Mouse (Mus musculus) lung, embryonic 15.5 days (tissue): ENCODE results near the gene Spp2. TPM values are rescaled to one million over a fixed set of nuclear protein-coding genes. Genes with fewer than 3 reads are reported as not detected.

Experiments used
- ATAC-seq: fragments of 200-750 bp; cut with Nextera tagmentation; 2 replicates; pipeline ENCODE4 v1.8.0; 2017; ENCODE audit warnings: moderate number of reproducible peaks, borderline replicate concordance; ENCODE audit not compliant: low FRiP score, low TSS enrichment; ENCODE audit errors: extremely low read depth
- H3K27ac ChIP-seq: fragments of 300-500 bp; sonication (generic); 2 replicates; pipeline ENCODE4 v1.5.1; 2015; ENCODE audit warnings: moderate library complexity, mild to moderate bottlenecking, inconsistent platforms
- H3K27me3 ChIP-seq: fragments of 300-500 bp; sonication (generic); 2 replicates; pipeline ENCODE4 v1.6.1; 2015; ENCODE audit warnings: inconsistent platforms
- H3K36me3 ChIP-seq: fragments of 300-500 bp; sonication (generic); 2 replicates; pipeline ENCODE4 v1.6.1; 2015; ENCODE audit warnings: inconsistent platforms
- H3K4me1 ChIP-seq: fragments of 300-500 bp; sonication (generic); 2 replicates; pipeline ENCODE4 v1.6.1; 2015; ENCODE audit warnings: inconsistent platforms
- H3K4me2 ChIP-seq: fragments of 300-500 bp; sonication (generic); 2 replicates; pipeline ENCODE4 v1.6.1; 2015; ENCODE audit warnings: inconsistent platforms, mild to moderate bottlenecking, moderate library complexity
- H3K4me3 ChIP-seq: fragments of 300-500 bp; sonication (generic); 2 replicates; pipeline ENCODE4 v1.5.1; 2015; ENCODE audit warnings: mild to moderate bottlenecking, inconsistent platforms
- H3K9ac ChIP-seq: fragments of 300-500 bp; sonication (generic); 2 replicates; pipeline ENCODE4 v1.6.1; 2015; ENCODE audit warnings: inconsistent platforms
- H3K9me3 ChIP-seq: fragments of 300-500 bp; sonication (generic); 2 replicates; pipeline ENCODE4 v1.6.1; 2016; ENCODE audit warnings: inconsistent platforms
- WGBS: fragments of 180-500 bp; shearing (Covaris S2); methylation state at CpG from one replicate; pipeline ENCODE4 v1.1.7; 2015; 5-methylcytosine and 5-hydroxymethylcytosine counted together
- polyA plus RNA-seq: library from polyadenylated mRNA; unstranded; fragments of >200 nt; fragmentation: Nextera tagmentation; extraction: Ambion mirVana; gene quantifications from 2 replicates; pipeline ENCODE4 v1.2.1, GENCODE M21; 2015

The Spp2 gene
- polyA plus RNA-seq, 1 experiment from 2014 or later = 0.75 TPM

DNA sequence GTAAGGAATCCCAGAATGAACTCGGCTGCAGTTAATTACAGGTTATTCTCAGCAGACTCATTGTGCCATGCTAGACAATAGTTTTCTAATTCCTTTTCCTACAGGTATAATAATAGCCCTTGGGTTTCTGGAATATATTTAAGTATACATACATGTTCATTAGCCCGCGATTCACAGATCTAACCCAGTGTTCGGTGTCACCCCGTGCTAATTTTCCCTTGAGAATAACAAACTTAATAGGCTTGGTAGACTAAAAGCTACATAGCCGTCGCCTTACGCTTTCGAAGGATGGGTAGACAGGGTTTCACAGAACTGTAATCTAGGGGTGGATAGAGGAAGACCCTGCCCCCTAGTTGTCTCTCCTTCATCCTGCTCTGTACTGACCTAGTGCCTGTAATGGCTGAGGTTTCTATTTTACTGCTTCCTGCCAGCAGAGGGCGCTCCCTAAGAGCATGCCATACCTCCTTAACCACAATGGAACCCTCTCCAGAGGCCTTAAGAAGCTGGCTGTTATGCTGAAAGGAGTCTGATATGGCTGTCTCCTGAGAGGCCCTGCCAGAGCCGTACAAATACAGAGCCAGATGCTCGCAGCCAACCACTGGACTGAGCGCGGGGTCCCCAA lies 49.8 kb downstream of the Spp2 start:
- H3K27ac ChIP-seq = no peak overlapping the region
- no peak overlapping the region for H3K4me3 ChIP-seq
- H3K4me1 ChIP-seq = peaks cover 4% of the 10 kb centered on the region
- no peaks in the 10 kb centered on the region for H3K36me3 ChIP-seq
- peak; percentile 50; the same call in 1 of the 2 replicates for ATAC-seq
- no peaks in the 10 kb centered on the region for H3K27me3 ChIP-seq
- no peak overlapping the region for H3K4me2 ChIP-seq
- WGBS = 53% methylated on average over 14 of the region's 14 CpGs
- no peaks in the 10 kb centered on the region for H3K9me3 ChIP-seq
- no peak overlapping the region for H3K9ac ChIP-seq

GRCm38 (mm10) chr1:88459196-88459595 lies 52.4 kb downstream of the Spp2 start:
- Histone ChIP-seq H3K27me3 (no peaks in the 10 kb centered on the region), H3K27ac (no peak overlapping the region), H3K9ac (no peak overlapping the region), H3K9me3 (no peaks in the 10 kb centered on the region), H3K36me3 (no peaks in the 10 kb centered on the region), H3K4me3 (no peak overlapping the region), H3K4me1 (peaks cover 19% of the 10 kb centered on the region), H3K4me2 (no peak overlapping the region)
- no peak for ATAC-seq
- 82% methylated on average over 4 of the region's 4 CpGs for WGBS

DNA sequence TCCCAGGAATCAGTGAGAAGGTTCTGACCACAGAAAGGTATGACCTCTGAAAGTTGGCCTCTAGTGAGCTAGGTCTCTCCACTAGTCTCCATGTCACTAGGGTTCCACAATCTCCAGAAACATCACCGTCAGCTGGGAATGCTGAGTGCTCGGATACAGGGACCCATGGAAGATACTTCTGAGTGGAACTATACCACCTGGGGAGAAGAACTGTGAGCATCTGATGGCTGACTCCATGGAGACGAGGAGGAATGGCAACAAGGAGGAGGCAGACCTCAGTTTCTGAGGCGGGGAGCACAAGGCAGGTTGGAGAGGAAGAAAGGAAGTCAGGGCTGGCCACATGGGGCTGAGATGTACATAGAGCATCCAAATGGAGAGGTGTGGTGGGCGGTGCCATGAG lies 52.9 kb downstream of the Spp2 start:
- Histone ChIP-seq H3K27me3 (no peaks in the 10 kb centered on the region), H3K4me2 (no peak overlapping the region), H3K9ac (no peak overlapping the region), H3K4me3 (no peak overlapping the region), H3K27ac (no peak overlapping the region), H3K4me1 (peaks cover 18% of the 10 kb centered on the region), H3K9me3 (no peaks in the 10 kb centered on the region), H3K36me3 (no peaks in the 10 kb centered on the region)
- no peak for ATAC-seq
- WGBS = 84% methylated on average over 5 of the region's 5 CpGs

- no peaks in the 10 kb centered on the region for H3K27me3 ChIP-seq
- H3K4me1 ChIP-seq = 0 out of 2 replicates have a peak, but pooled peaks cover 15% of the 10 kb centered on the region
- no peak overlapping the region for H3K4me2 ChIP-seq
- H3K4me3 ChIP-seq = no peak overlapping the region
- H3K9me3 ChIP-seq = no peaks in the 10 kb centered on the region
- no peak overlapping the region for H3K27ac ChIP-seq
- no peaks in the 10 kb centered on the region for H3K36me3 ChIP-seq
- no peak overlapping the region for H3K9ac ChIP-seq
- 28% methylated on average over 1 of the region's 1 CpGs for WGBS
- ATAC-seq = no peak
Observed at GRCm38 (mm10) chr1:88461096-88461495, 54.3 kb downstream of the Spp2 start.

DNA sequence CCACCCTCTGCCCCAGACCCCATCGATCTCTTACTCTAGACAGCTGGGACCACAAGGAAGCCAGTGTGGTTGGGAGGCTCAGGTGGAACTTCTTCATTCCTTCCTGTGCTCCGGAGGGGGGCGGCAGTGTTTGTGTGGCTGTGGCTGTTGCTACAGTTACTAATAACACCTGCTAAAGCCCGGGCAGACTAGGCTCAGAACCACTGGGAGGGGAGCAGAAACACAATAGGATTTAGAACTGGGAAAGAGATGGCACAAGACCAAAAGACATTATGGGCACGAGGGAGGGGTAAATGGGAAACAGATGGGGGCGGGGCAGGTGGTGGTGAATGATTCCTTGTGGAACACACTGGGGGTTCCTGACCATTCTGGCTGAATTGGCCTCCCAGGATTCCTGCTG lies 55.7 kb downstream of the Spp2 start:
- no peak for ATAC-seq
- Histone ChIP-seq H3K4me2 (no peak overlapping the region; the same call in 1 of the 2 replicates), H3K4me3 (no peak overlapping the region), H3K27me3 (no peaks in the 10 kb centered on the region), H3K9me3 (no peaks in the 10 kb centered on the region), H3K27ac (peak overlapping the region; percentile 72), H3K36me3 (no peaks in the 10 kb centered on the region), H3K4me1 (0 out of 2 replicates have a peak, but pooled peaks cover 15% of the 10 kb centered on the region), H3K9ac (no peak overlapping the region)
- WGBS = 33% methylated on average over 6 of the region's 6 CpGs

DNA sequence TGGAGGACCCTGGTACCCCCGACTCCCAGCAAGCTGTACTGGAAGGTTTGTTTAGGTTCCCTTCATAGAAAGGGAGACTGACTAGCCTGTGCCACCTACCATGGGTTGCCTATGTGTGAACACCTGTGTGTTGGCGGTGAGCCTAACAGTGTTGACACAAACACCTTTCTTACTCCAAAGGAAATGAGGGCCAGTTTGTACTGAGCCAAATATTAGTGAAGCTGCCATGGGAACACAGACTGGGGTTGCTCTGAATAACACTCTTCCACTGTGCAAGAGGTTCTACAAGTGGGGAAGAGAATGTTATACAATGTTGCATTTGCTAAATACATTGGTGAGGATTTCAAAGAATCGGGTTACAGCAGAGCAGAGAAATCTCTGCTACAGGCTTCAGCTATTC lies 56.5 kb downstream of the Spp2 start:
- H3K9ac ChIP-seq = no peak overlapping the region
- H3K4me3 ChIP-seq = no peak overlapping the region
- H3K27ac ChIP-seq = peak overlapping the region; percentile 72
- H3K4me1 ChIP-seq = 0 out of 2 replicates have a peak, but pooled peaks cover 15% of the 10 kb centered on the region
- no peaks in the 10 kb centered on the region for H3K36me3 ChIP-seq
- H3K9me3 ChIP-seq = no peaks in the 10 kb centered on the region
- H3K27me3 ChIP-seq = no peaks in the 10 kb centered on the region
- H3K4me2 ChIP-seq = no peak overlapping the region
- WGBS = 67% methylated on average over 3 of the region's 3 CpGs
- peak; percentile 47; the same call in 1 of the 2 replicates for ATAC-seq

- Histone ChIP-seq H3K36me3 (no peaks in the 10 kb centered on the region), H3K9me3 (no peaks in the 10 kb centered on the region), H3K27me3 (no peaks in the 10 kb centered on the region), H3K4me3 (no peak overlapping the region), H3K4me2 (no peak overlapping the region), H3K4me1 (0 out of 2 replicates have a peak, but pooled peaks cover 15% of the 10 kb centered on the region), H3K27ac (peak overlapping the region; percentile 72; the same call in 1 of the 2 replicates), H3K9ac (no peak overlapping the region)
- 68% methylated on average over 6 of the region's 6 CpGs for WGBS
- no peak for ATAC-seq
Observed at GRCm38 (mm10) chr1:88464109-88464905, 57.5 kb downstream of the Spp2 start.

DNA sequence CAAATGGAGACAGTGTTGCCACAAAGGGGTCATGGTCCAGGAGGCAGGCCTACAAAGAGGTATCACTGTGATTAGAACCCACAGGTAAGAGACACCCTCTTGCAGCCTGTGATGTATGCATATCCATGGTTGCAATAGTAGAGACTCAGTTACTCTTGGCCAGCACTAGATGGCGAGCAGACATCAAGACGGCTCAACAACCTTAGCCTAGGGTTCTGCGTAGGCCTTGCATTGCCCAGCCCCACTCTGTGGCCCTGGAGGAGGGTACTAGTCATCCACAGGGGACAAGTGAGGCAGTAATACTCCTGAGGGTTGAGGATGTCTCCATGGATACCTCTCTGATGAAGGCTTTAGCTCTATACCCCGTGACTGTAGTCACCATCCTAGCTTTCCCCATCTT lies 59.0 kb downstream of the Spp2 start:
- H3K9ac ChIP-seq = no peak overlapping the region
- H3K9me3 ChIP-seq = no peaks in the 10 kb centered on the region
- H3K4me1 ChIP-seq = peaks cover 22% of the 10 kb centered on the region; the same call in 1 of the 2 replicates
- H3K27ac ChIP-seq = no peak overlapping the region
- no peak overlapping the region for H3K4me3 ChIP-seq
- no peaks in the 10 kb centered on the region for H3K27me3 ChIP-seq
- no peak overlapping the region for H3K4me2 ChIP-seq
- no peak for ATAC-seq
- H3K36me3 ChIP-seq = no peaks in the 10 kb centered on the region
- 69% methylated on average over 4 of the region's 4 CpGs for WGBS

GRCm38 (mm10) chr1:88466325-88467064 lies 59.7 kb downstream of the Spp2 start:
- Histone ChIP-seq H3K27ac (no peak overlapping the region), H3K4me3 (no peak overlapping the region)

GRCm38 (mm10) chr1:88467866-88468265 lies 61.1 kb downstream of the Spp2 start:
- no peaks in the 10 kb centered on the region for H3K36me3 ChIP-seq
- no peak overlapping the region for H3K4me2 ChIP-seq
- peaks cover 12% of the 10 kb centered on the region; the same call in 1 of the 2 replicates for H3K4me1 ChIP-seq
- H3K27me3 ChIP-seq = no peaks in the 10 kb centered on the region
- H3K9ac ChIP-seq = no peak overlapping the region
- H3K4me3 ChIP-seq = no peak overlapping the region
- no peak for ATAC-seq
- H3K27ac ChIP-seq = no peak overlapping the region
- H3K9me3 ChIP-seq = no peaks in the 10 kb centered on the region
- 82% methylated on average over 5 of the region's 5 CpGs for WGBS

More at GRCm38 (mm10) chr1:88466325-88467064, 59.7 kb downstream of the Spp2 start:
- ATAC-seq = no peak
- H3K27me3 ChIP-seq = no peaks in the 10 kb centered on the region
- H3K9me3 ChIP-seq = no peaks in the 10 kb centered on the region
- no peaks in the 10 kb centered on the region for H3K36me3 ChIP-seq
- no peak overlapping the region for H3K4me2 ChIP-seq
- peaks cover 22% of the 10 kb centered on the region; the same call in 1 of the 2 replicates for H3K4me1 ChIP-seq
- WGBS = 55% methylated on average over 8 of the region's 8 CpGs
- H3K9ac ChIP-seq = no peak overlapping the region

DNA sequence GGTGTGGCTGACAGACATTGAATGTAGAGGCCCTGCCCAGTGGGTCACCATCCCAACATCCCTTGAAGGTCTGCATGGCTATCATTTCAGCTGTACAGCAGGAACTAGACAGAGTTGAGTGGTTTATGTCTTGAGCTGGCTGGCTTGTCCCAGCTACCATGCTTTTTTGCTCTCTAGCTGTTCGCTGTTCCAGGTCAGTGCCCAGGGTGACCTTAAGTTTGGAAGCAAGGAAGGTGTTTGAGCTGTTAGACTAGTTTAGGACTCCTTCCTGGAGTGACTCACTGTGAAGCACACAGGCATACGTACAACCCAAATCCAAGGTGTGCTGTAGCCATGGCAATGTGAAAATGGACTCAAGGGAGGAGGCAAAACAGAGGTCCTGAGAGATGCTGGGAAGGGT lies 61.6 kb downstream of the Spp2 start:
- Histone ChIP-seq H3K4me3 (no peak overlapping the region), H3K9ac (no peak overlapping the region), H3K27me3 (no peaks in the 10 kb centered on the region), H3K9me3 (no peaks in the 10 kb centered on the region), H3K27ac (no peak overlapping the region), H3K4me1 (peaks cover 8% of the 10 kb centered on the region; the same call in 1 of the 2 replicates), H3K36me3 (no peaks in the 10 kb centered on the region), H3K4me2 (no peak overlapping the region)
- WGBS = 89% methylated on average over 2 of the region's 2 CpGs
- no peak for ATAC-seq
